29 mouse cellular contexts compared by ENCODE assay signal in genomic region chr8:77538256-77538655, GRCm38 (mm10).
"Had no signal": no experiment of that assay in that cellular context is flagged by ENCODE, and none has a peak within 500 bp of the region (broad histone marks: within the 10 kb centered on the region; RNA-seq: fewer than 3 reads in every experiment).

No protein-coding gene starts in this region.

- H3K4me3 ChIP-seq: gastrocnemius, adult 2 months; heart, embryonic 10.5 days; heart, embryonic 12.5 days; hindbrain, embryonic 10.5 days; hindbrain, embryonic 12.5 days; intestine, embryonic 15.5 days; kidney, embryonic 15.5 days; layer of hippocampus, adult 2 months; left cerebral cortex, adult 2 months; limb, embryonic 10.5 days; limb, embryonic 12.5 days; liver, embryonic 13.5 days; liver, embryonic 15.5 days had no signal

- H3K4me1 ChIP-seq: heart, embryonic 12.5 days; hindbrain, embryonic 12.5 days; intestine, embryonic 15.5 days; kidney, embryonic 15.5 days; limb, embryonic 10.5 days; limb, embryonic 12.5 days had no signal

- H3K9me3 ChIP-seq: heart, embryonic 10.5 days; heart, embryonic 12.5 days; hindbrain, embryonic 10.5 days; hindbrain, embryonic 12.5 days; intestine, embryonic 15.5 days; kidney, embryonic 15.5 days; limb, embryonic 10.5 days; limb, embryonic 12.5 days; liver, embryonic 13.5 days; liver, embryonic 15.5 days had no signal

- DNase-seq: gastrocnemius, adult 2 months; gastrocnemius, postnatal 10 days; gastrocnemius, postnatal 25 days; heart, adult 18-20 months; heart, postnatal 10 days; heart, postnatal 4 days; kidney, adult 11 months; kidney, adult 2 months; kidney, adult 9 months; kidney, postnatal 14 days; kidney, postnatal 36 days; liver; liver, embryonic 13.5 days had no signal

- H3K36me3 ChIP-seq: heart, embryonic 10.5 days; heart, embryonic 12.5 days; hindbrain, embryonic 10.5 days; hindbrain, embryonic 12.5 days; intestine, embryonic 15.5 days; kidney, embryonic 15.5 days; limb, embryonic 10.5 days; limb, embryonic 12.5 days; liver, embryonic 13.5 days; liver, embryonic 15.5 days had no signal

- H3K27me3 ChIP-seq: heart, embryonic 12.5 days; hindbrain, embryonic 12.5 days; intestine, embryonic 15.5 days; kidney, embryonic 15.5 days; limb, embryonic 12.5 days; liver, embryonic 13.5 days; liver, embryonic 15.5 days had no signal

- H3K27ac ChIP-seq: gastrocnemius, adult 2 months; heart, embryonic 10.5 days; hindbrain, embryonic 10.5 days; hindbrain, embryonic 12.5 days; hindbrain, embryonic 14.5 days; intestine, embryonic 15.5 days; kidney, embryonic 15.5 days; kidney, postnatal 0 days; layer of hippocampus, adult 2 months; left cerebral cortex, adult 2 months; limb, embryonic 10.5 days; limb, embryonic 12.5 days; liver, embryonic 13.5 days; liver, embryonic 15.5 days had no signal

- H3K9ac ChIP-seq: heart, embryonic 12.5 days; hindbrain, embryonic 12.5 days; hindbrain, embryonic 14.5 days; intestine, embryonic 15.5 days; kidney, embryonic 15.5 days; limb, embryonic 12.5 days; liver, embryonic 13.5 days; liver, embryonic 15.5 days had no signal

- H3K4me2 ChIP-seq: heart, embryonic 12.5 days; hindbrain, embryonic 12.5 days; hindbrain, embryonic 14.5 days; intestine, embryonic 15.5 days; kidney, embryonic 15.5 days; limb, embryonic 12.5 days; liver, embryonic 11.5 days; liver, embryonic 13.5 days; liver, embryonic 15.5 days had no signal

- ATAC-seq: hindbrain, embryonic 16.5 days; inflammation-experienced regulatory T-cells, adult 6 months; intestine, embryonic 15.5 days had no signal
